Mouse (Mus musculus) kidney, adult 2 months (tissue): ENCODE results near the gene Lyrm1. TPM values are rescaled to one million over a fixed set of nuclear protein-coding genes. Genes with fewer than 3 reads are reported as not detected.

Experiments
- DNase-seq: peaks from one replicate; pipeline ENCODE4 v3.0.0; 2021
- H3K27ac ChIP-seq: fragments of 200-500 bp; 2 replicates; pipeline ENCODE4 v1.5.1; 2012; ENCODE audit warnings: low read depth, low read length, control low read depth, inconsistent platforms; ENCODE audit not compliant: insufficient read depth
- H3K27me3 ChIP-seq: fragments of 200-500 bp; replicated peaks from 2 replicates; pipeline ENCODE4 v1.6.1; 2012; ENCODE audit warnings: mild to moderate bottlenecking, moderate library complexity, low read length, inconsistent platforms; ENCODE audit not compliant: control insufficient read depth, insufficient read depth
- H3K36me3 ChIP-seq: fragments of 200-500 bp; 2 replicates; pipeline ENCODE4 v1.6.1; 2012; ENCODE audit warnings: mild to moderate bottlenecking, moderate library complexity, low read length, inconsistent platforms; ENCODE audit not compliant: control insufficient read depth, insufficient read depth
- H3K4me1 ChIP-seq: fragments of 200-500 bp; 2 replicates; pipeline ENCODE4 v1.6.1; 2011; ENCODE audit warnings: low read length; ENCODE audit not compliant: control insufficient read depth, insufficient read depth
- H3K4me3 ChIP-seq: fragments of 200-500 bp; 2 replicates; pipeline ENCODE4 v1.5.1; 2011; ENCODE audit warnings: mild to moderate bottlenecking, low read depth, low read length, control low read depth; ENCODE audit not compliant: insufficient read depth
- CTCF ChIP-seq: fragments of 200-500 bp; conservative IDR thresholded peaks from 2 replicates; pipeline ENCODE4 v1.5.1; 2011; ENCODE audit warnings: low read depth, mild to moderate bottlenecking, control low read depth, low read length, moderate library complexity, mixed read lengths; ENCODE audit not compliant: insufficient read depth, insufficient read length
- POLR2A ChIP-seq: fragments of 200-500 bp; IDR thresholded peaks from one replicate; pipeline ENCODE4 v1.6.1; 2011; ENCODE audit warnings: low read depth, low read length, control low read depth
- WGBS: fragments of 180-500 bp; shearing (Covaris S2); methylation state at CpG from one replicate; pipeline ENCODE4 v1.1.7; 2018; 5-methylcytosine and 5-hydroxymethylcytosine counted together
- polyA plus RNA-seq: library from polyadenylated mRNA; depleted of rRNA; stranded (reverse); fragments of >200 nt; gene quantifications from 2 replicates; pipeline ENCODE4 v1.2.3, GENCODE M21; 2012

Lyrm1 gene
- polyA plus RNA-seq, 1 experiment: 6.7 TPM

GRCm38 (mm10) chr7:119855031-119855430 is 40.6 kb upstream of the Lyrm1 start:
- no peak for DNase-seq

GRCm38 (mm10) chr7:119859476-119859875 is 36.2 kb upstream of the Lyrm1 start:
- peaks cover 4% of the 10 kb centered on the region for H3K36me3 ChIP-seq
- peaks cover 17% of the 10 kb centered on the region for H3K4me1 ChIP-seq
- H3K27me3 ChIP-seq: no peaks in the 10 kb centered on the region
- H3K4me3 ChIP-seq: no peak overlapping the region
- 78% methylated on average over 6 of the region's 6 CpGs for WGBS
- H3K27ac ChIP-seq: 0 out of 2 replicates have a peak overlapping the region, but pooled peaks have one; percentile 5
- TF ChIP-seq POLR2A (no peak), CTCF (peak; percentile 39)
- no peak for DNase-seq

More at GRCm38 (mm10) chr7:119855031-119855430, 40.6 kb upstream of the Lyrm1 start:
- Histone ChIP-seq H3K4me1 (peaks cover 9% of the 10 kb centered on the region; the same call in 1 of the 2 replicates), H3K4me3 (no peak overlapping the region), H3K27ac (no peak overlapping the region), H3K27me3 (no peaks in the 10 kb centered on the region), H3K36me3 (peaks cover 4% of the 10 kb centered on the region)
- TF ChIP-seq POLR2A (no peak), CTCF (no peak)

GRCm38 (mm10) chr7:119860116-119860515 is 35.5 kb upstream of the Lyrm1 start:
- 82% methylated on average over 3 of the region's 3 CpGs for WGBS
- peaks cover 4% of the 10 kb centered on the region for H3K36me3 ChIP-seq
- H3K4me3 ChIP-seq: no peak overlapping the region
- H3K4me1 ChIP-seq: peaks cover 17% of the 10 kb centered on the region
- DNase-seq: no peak
- H3K27ac ChIP-seq: peak overlapping the region; percentile 44
- H3K27me3 ChIP-seq: no peaks in the 10 kb centered on the region
- TF ChIP-seq POLR2A: no peak
- TF ChIP-seq CTCF: no peak

GRCm38 (mm10) chr7:119860554-119860953 is 35.1 kb upstream of the Lyrm1 start:
- Histone ChIP-seq H3K36me3 (peaks cover 4% of the 10 kb centered on the region), H3K27me3 (no peaks in the 10 kb centered on the region), H3K27ac (peak overlapping the region; percentile 44), H3K4me3 (no peak overlapping the region), H3K4me1 (peaks cover 20% of the 10 kb centered on the region)
- 72% methylated on average over 2 of the region's 2 CpGs for WGBS
- TF ChIP-seq POLR2A (no peak), CTCF (no peak)
- DNase-seq: no peak

GRCm38 (mm10) chr7:119860971-119861334 is 34.7 kb upstream of the Lyrm1 start:
- no peak for TF ChIP-seq CTCF
- TF ChIP-seq POLR2A: no peak
- no peak overlapping the region for H3K4me3 ChIP-seq
- peak overlapping the region; percentile 97; the same call in 1 of the 2 replicates for H3K27ac ChIP-seq
- peak; percentile 77 for DNase-seq
- no peaks in the 10 kb centered on the region for H3K27me3 ChIP-seq
- peaks cover 4% of the 10 kb centered on the region; the same call in 1 of the 2 replicates for H3K36me3 ChIP-seq
- H3K4me1 ChIP-seq: peaks cover 22% of the 10 kb centered on the region

GRCm38 (mm10) chr7:119861335-119862091 is 34.1 kb upstream of the Lyrm1 start:
- DNase-seq: peak; percentile 75
- H3K36me3 ChIP-seq: peaks cover 4% of the 10 kb centered on the region; the same call in 1 of the 2 replicates
- H3K27me3 ChIP-seq: no peaks in the 10 kb centered on the region
- TF ChIP-seq POLR2A (no peak), CTCF (no peak)
- no peak overlapping the region for H3K4me3 ChIP-seq
- WGBS: 47% methylated on average over 6 of the region's 6 CpGs
- H3K4me1 ChIP-seq: peaks cover 23% of the 10 kb centered on the region
- H3K27ac ChIP-seq: peak overlapping the region; percentile 97

- Histone ChIP-seq H3K4me3 (no peak overlapping the region), H3K27ac (peak overlapping the region; percentile 97), H3K27me3 (no peaks in the 10 kb centered on the region), H3K36me3 (peaks cover 4% of the 10 kb centered on the region; the same call in 1 of the 2 replicates), H3K4me1 (peaks cover 23% of the 10 kb centered on the region)
- 23% methylated on average over 1 of the region's 1 CpGs for WGBS
- no peak for TF ChIP-seq CTCF
- no peak for TF ChIP-seq POLR2A
- peak; percentile 53 for DNase-seq
Observed at GRCm38 (mm10) chr7:119862167-119862566, 33.5 kb upstream of the Lyrm1 start.
